In genomic region chrX:56468422-56468821, GRCm38 (mm10) we compare ENCODE assay signal across 26 mouse cellular contexts. TPM values are rescaled to one million over a fixed set of nuclear protein-coding genes. Genes with fewer than 3 reads are reported as not detected.
A peak's percentile ranks its signal among the peaks of the same experiment; 100 is the strongest.
DNase-seq lines count a peak whose midpoint lies in the region; ATAC-seq and TF ChIP-seq lines count a peak whose summit lies in the region.
"Had no signal": no experiment of that assay in that cellular context is flagged by ENCODE, and none has a peak within 500 bp of the region (broad histone marks: within the 10 kb centered on the region; RNA-seq: fewer than 3 reads in every experiment).

No protein-coding gene starts in this region.

- no peaks in the 10 kb centered on the region for H3K9me3 ChIP-seq in lung, postnatal 0 days (ENCODE audit: low read length)
- H3K9me3 ChIP-seq in limb, embryonic 10.5 days (replicated peaks): no peaks in the 10 kb centered on the region
- H3K9me3 ChIP-seq in hindbrain, embryonic 10.5 days: no peaks in the 10 kb centered on the region
- H3K9me3 ChIP-seq in midbrain, embryonic 16.5 days (replicated peaks; ENCODE audit: control insufficient read depth, low read length, poor library complexity, severe bottlenecking): no peaks in the 10 kb centered on the region
- H3K9me3 ChIP-seq: forebrain, embryonic 15.5 days; megakaryocyte, embryonic 14.5 days; stomach, embryonic 15.5 days had no signal

- H3K4me1 ChIP-seq in lung, postnatal 0 days (ENCODE audit: insufficient read depth, low read depth, low read length): no peaks in the 10 kb centered on the region
- H3K4me1 ChIP-seq in limb, embryonic 10.5 days: peaks cover 9% of the 10 kb centered on the region
- no peaks in the 10 kb centered on the region for H3K4me1 ChIP-seq in hindbrain, embryonic 10.5 days (replicated peaks)
- no peaks in the 10 kb centered on the region for H3K4me1 ChIP-seq in midbrain, embryonic 16.5 days (ENCODE audit: control insufficient read depth, insufficient read depth, low read length)
- H3K4me1 ChIP-seq: forebrain, embryonic 15.5 days; stomach, embryonic 15.5 days had no signal

- no peaks in the 10 kb centered on the region for H3K36me3 ChIP-seq in lung, postnatal 0 days (ENCODE audit: insufficient read depth, low read length)
- peaks cover 15% of the 10 kb centered on the region for H3K36me3 ChIP-seq in limb, embryonic 10.5 days
- peaks cover 3% of the 10 kb centered on the region; the same call in 1 of the 2 replicates for H3K36me3 ChIP-seq in hindbrain, embryonic 10.5 days
- no peaks in the 10 kb centered on the region for H3K36me3 ChIP-seq in midbrain, embryonic 16.5 days (ENCODE audit: control insufficient read depth, insufficient read depth, low read length)
- H3K36me3 ChIP-seq: forebrain, embryonic 15.5 days; stomach, embryonic 15.5 days had no signal

- WGBS in lung, postnatal 0 days: 36% methylated on average over 6 of the region's 6 CpGs
- 36% methylated on average over 6 of the region's 6 CpGs for WGBS in limb, embryonic 10.5 days
- 68% methylated on average over 6 of the region's 6 CpGs for whole genome bisulfite sequencing in hindbrain, embryonic 10.5 days
- WGBS in midbrain, embryonic 16.5 days: 55% methylated on average over 6 of the region's 6 CpGs

- no peak overlapping the region for H3K4me2 ChIP-seq in lung, postnatal 0 days (replicated peaks; ENCODE audit: low read depth, low read length)
- no peak overlapping the region for H3K4me2 ChIP-seq in midbrain, embryonic 16.5 days (ENCODE audit: low read length)
- H3K4me2 ChIP-seq: forebrain, embryonic 15.5 days; stomach, embryonic 15.5 days had no signal

- H3K27ac ChIP-seq in lung, postnatal 0 days (ENCODE audit: low read length): peak overlapping the region; percentile 59; the same call in 1 of the 2 replicates
- H3K27ac ChIP-seq in limb, embryonic 10.5 days: peak overlapping the region; percentile 81
- no peak overlapping the region for H3K27ac ChIP-seq in hindbrain, embryonic 10.5 days
- H3K27ac ChIP-seq in midbrain, embryonic 16.5 days (ENCODE audit: low read length): no peak overlapping the region
- H3K27ac ChIP-seq: forebrain, embryonic 15.5 days; gastrocnemius, adult 2 months; stomach, embryonic 15.5 days had no signal

- peak; percentile 17 for DNase-seq in embryo, embryonic 10 days (ENCODE audit: low spot score)
- DNase-seq in embryo, embryonic 9.5 days (ENCODE audit: extremely low spot score): no peak
- DNase-seq in lung, postnatal 0 days (ENCODE audit: low spot score): no peak
- DNase-seq in lung, postnatal 4 days: no peak
- DNase-seq in limb, embryonic 10.5 days (ENCODE audit: low spot score): peak; percentile 35
- DNase-seq in layer of hippocampus, adult 18-20 months (ENCODE audit: low spot score in 2 of 2): no peak
- DNase-seq in hindbrain, embryonic 10.5 days (ENCODE audit: low spot score): no peak
- DNase-seq: adrenal gland, postnatal 14 days; cerebellum, adult 2 months; gastrocnemius, adult 2 months; retina, postnatal 1 day; spleen, adult 18-20 months had no signal

- ATAC-seq in lung, postnatal 0 days: peak; percentile 11; the same call in 1 of the 2 replicates
- ATAC-seq in midbrain, embryonic 16.5 days: no peak
- ATAC-seq: forebrain, embryonic 15.5 days; inflammation-experienced regulatory T-cells, adult 6 months had no signal

- no peak for TF ChIP-seq EP300 in lung, postnatal 0 days (IDR thresholded peaks at IDR 0.05)

- H3K9ac ChIP-seq in lung, postnatal 0 days (replicated peaks; ENCODE audit: low read depth): no peak overlapping the region
- H3K9ac ChIP-seq in midbrain, embryonic 16.5 days (ENCODE audit: low read depth, low read length): no peak overlapping the region
- H3K9ac ChIP-seq: forebrain, embryonic 15.5 days; stomach, embryonic 15.5 days had no signal

- TF ChIP-seq CTCF in lung, postnatal 0 days (IDR thresholded peaks at IDR 0.05): no peak

- H3K27me3 ChIP-seq in lung, postnatal 0 days (replicated peaks; ENCODE audit: insufficient read depth, low read length): no peaks in the 10 kb centered on the region
- H3K27me3 ChIP-seq in limb, embryonic 10.5 days (ENCODE audit: low read depth, poor library complexity, severe bottlenecking): no peaks in the 10 kb centered on the region
- H3K27me3 ChIP-seq in hindbrain, embryonic 10.5 days (ENCODE audit: insufficient read depth, poor library complexity, severe bottlenecking): no peaks in the 10 kb centered on the region
- H3K27me3 ChIP-seq in midbrain, embryonic 16.5 days (ENCODE audit: control insufficient read depth, insufficient read depth, low read depth, low read length): no peaks in the 10 kb centered on the region
- H3K27me3 ChIP-seq: CH12.LX; forebrain, embryonic 15.5 days; stomach, embryonic 15.5 days had no signal

- no peak overlapping the region for H3K4me3 ChIP-seq in lung, postnatal 0 days (ENCODE audit: low read depth, low read length)
- H3K4me3 ChIP-seq in limb, embryonic 10.5 days: no peak overlapping the region
- no peak overlapping the region for H3K4me3 ChIP-seq in hindbrain, embryonic 10.5 days
- H3K4me3 ChIP-seq in midbrain, embryonic 16.5 days (ENCODE audit: low read depth, low read length): no peak overlapping the region
- H3K4me3 ChIP-seq: forebrain, embryonic 15.5 days; gastrocnemius, adult 2 months; megakaryocyte, embryonic 14.5 days; stomach, embryonic 15.5 days had no signal

RNA-seq across cellular contexts. Expression of gene Ints6l, which starts 13.8 kb away (rescaled TPM):
- polyA plus RNA-seq in lung, postnatal 0 days (2015; fragmentation: Nextera tagmentation; extraction: Ambion mirVana): 27.0 and 30.9 TPM in 2 replicates
- 35.5 and 36.0 TPM in 2 replicates for polyA plus RNA-seq in limb, embryonic 10.5 days (2016; fragmentation: Nextera tagmentation; extraction: Ambion mirVana)
- total RNA-seq in layer of hippocampus, adult 18-20 months (2021): 10 to 100 TPM; 30.1 to 38.2 TPM
- polyA plus RNA-seq in hindbrain, embryonic 10.5 days (2016; fragmentation: Nextera tagmentation; extraction: Ambion mirVana): 19.4 and 23.9 TPM in 2 replicates
- polyA plus RNA-seq in midbrain, embryonic 16.5 days (2015; fragmentation: Nextera tagmentation; extraction: Ambion mirVana): 18.2 and 18.3 TPM in 2 replicates

RNA-seq across cellular contexts. Expression of gene Gm2174, which starts 20.7 kb away (rescaled TPM):
- 0.74 TPM in 1 of 2 replicates, not detected in the other for polyA plus RNA-seq in lung, postnatal 0 days (2015; fragmentation: Nextera tagmentation; extraction: Ambion mirVana)
- 1.1 and 1.6 TPM in 2 replicates for polyA plus RNA-seq in limb, embryonic 10.5 days (2016; fragmentation: Nextera tagmentation; extraction: Ambion mirVana)
- total RNA-seq in layer of hippocampus, adult 18-20 months (2021): not detected
- polyA plus RNA-seq in hindbrain, embryonic 10.5 days (2016; fragmentation: Nextera tagmentation; extraction: Ambion mirVana): 0.57 and 1.3 TPM in 2 replicates
- polyA plus RNA-seq in midbrain, embryonic 16.5 days (2015; fragmentation: Nextera tagmentation; extraction: Ambion mirVana): not detected in 2 replicates
- total RNA-seq: adrenal gland, postnatal 14 days; layer of hippocampus, postnatal 14 days; left cerebral cortex, postnatal 36 days; neutrophil, adult 5-6 weeks had no signal
- polyA plus RNA-seq: cerebellum, adult 2 months; forebrain, embryonic 15.5 days had no signal

RNA-seq across cellular contexts. Expression of gene Gm10477, which starts 56.1 kb away (rescaled TPM):
- polyA plus RNA-seq in lung, postnatal 0 days (2015; fragmentation: Nextera tagmentation; extraction: Ambion mirVana): not detected in 2 replicates
- not detected in 2 replicates for polyA plus RNA-seq in limb, embryonic 10.5 days (2016; fragmentation: Nextera tagmentation; extraction: Ambion mirVana)
- total RNA-seq in layer of hippocampus, adult 18-20 months (2021): not detected
- polyA plus RNA-seq in hindbrain, embryonic 10.5 days (2016; fragmentation: Nextera tagmentation; extraction: Ambion mirVana): not detected in 2 replicates
- not detected in 2 replicates for polyA plus RNA-seq in midbrain, embryonic 16.5 days (2015; fragmentation: Nextera tagmentation; extraction: Ambion mirVana)
- total RNA-seq: adrenal gland, postnatal 14 days; CH12.LX; gastrocnemius, adult 2 months; heart, adult 8-10 months; heart, postnatal 25 days; layer of hippocampus, postnatal 14 days; left cerebral cortex, postnatal 36 days; monocyte, adult 5-6 weeks; neutrophil, adult 5-6 weeks had no signal
- polyA plus RNA-seq: cerebellum, adult 2 months; cortical plate, adult 2 months; forebrain, embryonic 15.5 days; inflammation-experienced regulatory T-cells, adult 6 months; liver, embryonic 16.5 days; stomach, embryonic 15.5 days had no signal

Comparison
In these comparisons a context has a peak if more than half of its experiments do, and no peak if none do; other contexts are left out.
1. DNase-seq: peak in embryo, embryonic 10 days (single experiment) and limb, embryonic 10.5 days (single experiment); none in embryo, embryonic 9.5 days (single experiment), lung, postnatal 0 days (single experiment), lung, postnatal 4 days (0 of 2), layer of hippocampus, adult 18-20 months (0 of 2) and hindbrain, embryonic 10.5 days (single experiment).
2. H3K27ac ChIP-seq: peak in lung, postnatal 0 days (single experiment) and limb, embryonic 10.5 days (single experiment); none in hindbrain, embryonic 10.5 days (single experiment) and midbrain, embryonic 16.5 days (single experiment).